Mouse (Mus musculus): ENCODE measurements around the gene Utrn.

- TF ChIP-seq CTCF (IDR thresholded peaks at IDR 0.05; ENCODE audit: extremely low read depth, insufficient read depth, low read length) (no peak), POLR2A (IDR thresholded peaks at IDR 0.05; ENCODE audit: extremely low read depth, insufficient read depth, low read length) (no peak)
These were observed 304.7 kb downstream of the Utrn start for GRCm38 (mm10) chr10:12564425-12564824.

Data from cortical plate, adult 2 months (tissue).